11 mouse cellular contexts compared by ENCODE assay signal in the genomic region with DNA sequence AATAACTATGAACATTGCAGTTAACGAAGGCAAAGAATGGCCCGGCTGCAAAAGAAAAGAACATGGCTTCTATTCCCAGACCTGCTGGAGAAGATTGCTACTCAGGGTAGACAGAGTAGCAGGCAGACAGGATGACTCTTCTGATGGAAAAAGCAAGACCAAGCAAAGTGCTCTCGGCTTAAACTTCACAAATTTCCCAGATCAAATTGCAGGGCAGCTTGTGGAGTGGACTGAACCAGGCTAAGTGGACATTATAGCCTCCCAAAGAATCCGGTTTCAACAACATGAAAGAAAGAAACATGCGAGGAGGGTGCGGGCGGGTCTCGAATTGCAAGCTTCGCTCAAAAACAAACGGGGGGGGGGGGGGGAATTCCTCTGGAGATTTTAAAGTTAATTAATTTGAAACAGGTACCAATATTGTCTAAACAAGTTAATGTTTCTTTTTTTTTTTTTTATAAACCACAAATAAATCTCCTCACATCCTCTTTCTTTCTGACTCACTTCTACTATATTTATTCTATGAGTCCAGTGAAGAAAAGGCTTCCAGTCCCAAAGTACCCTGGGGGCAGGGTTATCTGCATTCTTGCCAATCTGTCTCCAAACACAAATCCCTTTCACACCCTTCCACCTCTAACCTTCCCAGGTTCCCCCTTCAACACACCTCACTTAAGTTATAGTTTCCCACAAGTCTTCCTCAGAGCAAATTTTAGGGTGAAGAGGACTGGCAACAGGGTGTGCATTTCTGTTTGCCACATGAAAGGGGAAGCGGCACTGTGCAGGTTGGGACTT. TPM values are rescaled to one million over a fixed set of nuclear protein-coding genes. Genes with fewer than 3 reads are reported as not detected.
A peak's percentile ranks its signal among the peaks of the same experiment; 100 is the strongest.
DNase-seq lines count a peak whose midpoint lies in the region; ATAC-seq and TF ChIP-seq lines count a peak whose summit lies in the region.
"Had no signal": no experiment of that assay in that cellular context is flagged by ENCODE, and none has a peak within 500 bp of the region (broad histone marks: within the 10 kb centered on the region; RNA-seq: fewer than 3 reads in every experiment).

No protein-coding gene starts in this region.

- peak overlapping the region; percentile 10; the same call in 1 of the 2 replicates for H3K4me3 ChIP-seq in intestine, embryonic 14.5 days (ENCODE audit: low read depth, low read length)
- no peak overlapping the region for H3K4me3 ChIP-seq in intestine, embryonic 15.5 days (replicated peaks)
- H3K4me3 ChIP-seq in cortical plate, adult 2 months (ENCODE audit: insufficient read depth, low read length) = peak overlapping the region; percentile 12
- peak overlapping the region; percentile 17; the same call in 1 of the 2 replicates for H3K4me3 ChIP-seq in hindbrain, embryonic 12.5 days
- H3K4me3 ChIP-seq in midbrain, embryonic 15.5 days = peak overlapping the region; percentile 11; the same call in 1 of the 2 replicates

- no peaks in the 10 kb centered on the region for H3K36me3 ChIP-seq in intestine, embryonic 14.5 days (ENCODE audit: control insufficient read depth, insufficient read depth, low read length)
- no peaks in the 10 kb centered on the region for H3K36me3 ChIP-seq in intestine, embryonic 15.5 days
- H3K36me3 ChIP-seq in hindbrain, embryonic 12.5 days = peaks cover 8% of the 10 kb centered on the region; the same call in 1 of the 2 replicates
- H3K36me3 ChIP-seq in midbrain, embryonic 15.5 days (replicated peaks) = no peaks in the 10 kb centered on the region

- DNase-seq in intestine, embryonic 14.5 days (ENCODE audit: low spot score) = no peak
- DNase-seq in thymus, postnatal 4 days = no peak
- no peak for DNase-seq in MN1 (ENCODE audit: low spot score)
- no peak for DNase-seq in testis, postnatal 14 days (ENCODE audit: low spot score)
- DNase-seq: cerebellum, postnatal 10 days; kidney, adult 11 months had no signal

- H3K4me1 ChIP-seq in intestine, embryonic 14.5 days (replicated peaks; ENCODE audit: control insufficient read depth, insufficient read depth, low read length) = peaks cover 22% of the 10 kb centered on the region
- H3K4me1 ChIP-seq in intestine, embryonic 15.5 days (replicated peaks) = peaks cover 22% of the 10 kb centered on the region
- H3K4me1 ChIP-seq in cortical plate, adult 2 months (ENCODE audit: control insufficient read depth, insufficient read depth, low read length) = peaks cover 4% of the 10 kb centered on the region; the same call in 1 of the 2 replicates
- peaks cover 52% of the 10 kb centered on the region for H3K4me1 ChIP-seq in hindbrain, embryonic 12.5 days
- H3K4me1 ChIP-seq in midbrain, embryonic 15.5 days = peaks cover 54% of the 10 kb centered on the region

- 33% methylated on average over 11 of the region's 11 CpGs for WGBS in intestine, embryonic 14.5 days
- 45% methylated on average over 11 of the region's 11 CpGs for WGBS in intestine, embryonic 15.5 days
- WGBS in hindbrain, embryonic 12.5 days = 17% methylated on average over 11 of the region's 11 CpGs
- 27% methylated on average over 11 of the region's 11 CpGs for WGBS in midbrain, embryonic 15.5 days

- no peak for ATAC-seq in intestine, embryonic 14.5 days (replicated peaks; ENCODE audit: low FRiP score, low TSS enrichment, low read depth)
- no peak for ATAC-seq in intestine, embryonic 15.5 days
- ATAC-seq in hindbrain, embryonic 12.5 days (ENCODE audit: low FRiP score) = no peak
- ATAC-seq in midbrain, embryonic 15.5 days (replicated peaks) = no peak
- ATAC-seq: Patski had no signal

- H3K27me3 ChIP-seq in intestine, embryonic 14.5 days (replicated peaks; ENCODE audit: control insufficient read depth, insufficient read depth, low read length) = peaks cover 25% of the 10 kb centered on the region; the same call in 1 of the 2 replicates
- H3K27me3 ChIP-seq in intestine, embryonic 15.5 days (replicated peaks) = no peaks in the 10 kb centered on the region
- H3K27me3 ChIP-seq in hindbrain, embryonic 12.5 days = no peaks in the 10 kb centered on the region
- H3K27me3 ChIP-seq in midbrain, embryonic 15.5 days (replicated peaks) = no peaks in the 10 kb centered on the region

- no peak overlapping the region for H3K27ac ChIP-seq in intestine, embryonic 14.5 days (ENCODE audit: low read depth)
- H3K27ac ChIP-seq in intestine, embryonic 15.5 days = no peak overlapping the region
- H3K27ac ChIP-seq in cortical plate, adult 2 months (ENCODE audit: insufficient read depth, low read length) = 0 out of 2 replicates have a peak overlapping the region, but pooled peaks have one; percentile 29
- no peak overlapping the region for H3K27ac ChIP-seq in hindbrain, embryonic 12.5 days
- no peak overlapping the region for H3K27ac ChIP-seq in midbrain, embryonic 15.5 days

- TF ChIP-seq POLR2A in cortical plate, adult 2 months (IDR thresholded peaks at IDR 0.05; ENCODE audit: extremely low read depth, insufficient read depth, low read length) = no peak

- H3K4me2 ChIP-seq in intestine, embryonic 14.5 days (ENCODE audit: low read length) = peak overlapping the region; percentile 66; the same call in 1 of the 2 replicates
- no peak overlapping the region; the same call in 1 of the 2 replicates for H3K4me2 ChIP-seq in intestine, embryonic 15.5 days (replicated peaks)
- peak overlapping the region; percentile 64 for H3K4me2 ChIP-seq in hindbrain, embryonic 12.5 days (replicated peaks)
- H3K4me2 ChIP-seq in midbrain, embryonic 15.5 days = peak overlapping the region; percentile 84

- no peaks in the 10 kb centered on the region for H3K9me3 ChIP-seq in intestine, embryonic 14.5 days (ENCODE audit: control insufficient read depth, low read length)
- H3K9me3 ChIP-seq in intestine, embryonic 15.5 days = no peaks in the 10 kb centered on the region
- H3K9me3 ChIP-seq in hindbrain, embryonic 12.5 days (replicated peaks) = no peaks in the 10 kb centered on the region
- H3K9me3 ChIP-seq in midbrain, embryonic 15.5 days = no peaks in the 10 kb centered on the region

- no peak overlapping the region for H3K9ac ChIP-seq in intestine, embryonic 14.5 days (ENCODE audit: low read length)
- H3K9ac ChIP-seq in intestine, embryonic 15.5 days = no peak overlapping the region
- peak overlapping the region; percentile 47; the same call in 1 of the 2 replicates for H3K9ac ChIP-seq in hindbrain, embryonic 12.5 days
- H3K9ac ChIP-seq in midbrain, embryonic 15.5 days = no peak overlapping the region

- TF ChIP-seq CTCF in cortical plate, adult 2 months (IDR thresholded peaks at IDR 0.05; ENCODE audit: extremely low read depth, insufficient read depth, low read length) = no peak

RNA-seq across cellular contexts. Expression of a gene that starts 1.8 kb away (rescaled TPM):
- polyA plus RNA-seq in intestine, embryonic 14.5 days (2014; fragmentation: Nextera tagmentation; extraction: Ambion mirVana) = 7.3 and 8.4 TPM in 2 replicates
- polyA plus RNA-seq in intestine, embryonic 15.5 days (2015; fragmentation: Nextera tagmentation; extraction: Ambion mirVana) = 7.4 and 7.8 TPM in 2 replicates
- polyA plus RNA-seq in cortical plate, adult 2 months (2012; rRNA removed) = 7.7 and 8.5 TPM in 2 replicates
- 19.0 and 22.9 TPM in 2 replicates for polyA plus RNA-seq in hindbrain, embryonic 12.5 days (2016; fragmentation: Nextera tagmentation; extraction: Ambion mirVana)
- polyA plus RNA-seq in midbrain, embryonic 15.5 days (2015; fragmentation: Nextera tagmentation; extraction: Ambion mirVana) = 9.2 and 10.5 TPM in 2 replicates
